Mouse (Mus musculus): ENCODE measurements around the gene Aunip. TPM values are rescaled to one million over a fixed set of nuclear protein-coding genes. Genes with fewer than 3 reads are reported as not detected.

Gene Aunip
- 13.7 and 16.5 TPM in 2 replicates for polyA plus RNA-seq (2015; fragmentation: Nextera tagmentation; extraction: Ambion mirVana)

DNA sequence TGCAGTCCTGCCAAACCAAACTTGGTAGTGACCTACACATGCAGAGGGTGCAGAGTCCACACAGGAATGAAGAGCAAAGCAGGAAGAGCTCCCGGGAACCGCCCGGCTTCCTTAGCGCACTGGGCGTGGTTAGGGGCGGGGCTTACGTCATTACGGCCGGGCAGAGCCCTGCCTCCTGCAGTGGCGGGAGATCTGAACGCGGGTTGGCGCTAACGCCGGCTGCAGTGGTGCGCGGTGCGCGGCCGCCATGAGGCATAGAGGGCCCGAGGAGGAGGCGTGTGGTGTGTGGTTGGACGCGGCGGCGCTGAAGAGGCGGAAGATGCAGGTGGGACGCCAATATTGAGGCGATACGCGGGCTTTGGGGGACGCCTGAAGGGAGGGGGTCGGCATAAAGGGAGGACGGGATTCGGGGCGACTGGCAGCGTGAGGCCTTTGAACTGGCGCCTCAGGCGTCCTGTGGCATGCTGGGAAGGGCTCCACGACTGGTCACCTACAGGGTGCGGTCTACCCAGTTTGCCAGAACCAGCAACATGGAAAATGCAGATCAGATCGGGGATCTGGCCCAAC, at the start of gene Aunip:
Gene Aunip, plus strand, starts transcription at position 155 of the 567 bp plus-strand sequence.
- peak within 1 kb of the TSS; percentile 87 for H3K9ac ChIP-seq (ENCODE audit: low read depth, low read length)
- H3K27me3 ChIP-seq (ENCODE audit: control insufficient read depth, insufficient read depth, low read depth, low read length) = no peaks in the 10 kb centered on the region
- peak; percentile 86 for ATAC-seq (ENCODE audit: low read depth)
- H3K27ac ChIP-seq (ENCODE audit: low read length) = peak within 1 kb of the TSS; percentile 88
- no peaks in the 10 kb centered on the region for H3K9me3 ChIP-seq (replicated peaks; ENCODE audit: control insufficient read depth, low read length)
- WGBS (ENCODE audit: insufficient replicate concordance) = under 1% methylated on average over 42 of the region's 42 CpGs
- H3K4me2 ChIP-seq (ENCODE audit: low read depth, low read length) = peak within 1 kb of the TSS; percentile 98
- peaks cover 63% of the 10 kb centered on the region for H3K4me1 ChIP-seq (ENCODE audit: control insufficient read depth, low read depth, low read length)
- peaks cover 8% of the 10 kb centered on the region; the same call in 1 of the 2 replicates for H3K36me3 ChIP-seq (ENCODE audit: control insufficient read depth, insufficient read depth)
- H3K4me3 ChIP-seq (ENCODE audit: low read depth, low read length) = peak within 1 kb of the TSS; percentile 84

DNA sequence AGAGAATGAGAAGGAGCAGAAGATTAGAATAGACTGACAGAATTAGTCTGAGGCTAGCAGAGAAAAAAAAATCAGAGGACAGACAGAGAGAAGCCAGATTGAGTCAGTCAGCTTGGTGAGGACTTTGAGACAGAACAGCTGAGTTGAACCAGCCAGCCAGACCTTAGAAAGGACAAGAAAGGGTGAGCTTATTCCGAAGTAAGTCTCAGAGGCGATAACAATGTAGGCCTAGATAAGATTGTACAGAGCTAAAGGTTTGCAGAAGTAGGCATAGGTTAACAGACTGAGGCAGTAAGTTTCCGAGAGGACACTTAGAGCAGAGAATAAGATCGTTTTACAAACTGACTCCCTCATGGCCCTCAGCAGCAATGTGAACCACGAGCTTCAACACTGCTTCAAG, 49.5 kb upstream of the Aunip start:
- Histone ChIP-seq H3K4me3 (ENCODE audit: low read depth, low read length) (no peak overlapping the region), H3K36me3 (ENCODE audit: control insufficient read depth, insufficient read depth) (no peaks in the 10 kb centered on the region), H3K27ac (ENCODE audit: low read length) (no peak overlapping the region), H3K27me3 (ENCODE audit: control insufficient read depth, insufficient read depth, low read depth, low read length) (no peaks in the 10 kb centered on the region), H3K9ac (ENCODE audit: low read depth, low read length) (no peak overlapping the region), H3K9me3 (replicated peaks; ENCODE audit: control insufficient read depth, low read length) (no peaks in the 10 kb centered on the region), H3K4me2 (ENCODE audit: low read depth, low read length) (no peak overlapping the region), H3K4me1 (ENCODE audit: control insufficient read depth, low read depth, low read length) (peaks cover 3% of the 10 kb centered on the region)
- WGBS (ENCODE audit: insufficient replicate concordance) = 44% methylated on average over 5 of the region's 5 CpGs
- no peak for ATAC-seq (ENCODE audit: low read depth)

DNA sequence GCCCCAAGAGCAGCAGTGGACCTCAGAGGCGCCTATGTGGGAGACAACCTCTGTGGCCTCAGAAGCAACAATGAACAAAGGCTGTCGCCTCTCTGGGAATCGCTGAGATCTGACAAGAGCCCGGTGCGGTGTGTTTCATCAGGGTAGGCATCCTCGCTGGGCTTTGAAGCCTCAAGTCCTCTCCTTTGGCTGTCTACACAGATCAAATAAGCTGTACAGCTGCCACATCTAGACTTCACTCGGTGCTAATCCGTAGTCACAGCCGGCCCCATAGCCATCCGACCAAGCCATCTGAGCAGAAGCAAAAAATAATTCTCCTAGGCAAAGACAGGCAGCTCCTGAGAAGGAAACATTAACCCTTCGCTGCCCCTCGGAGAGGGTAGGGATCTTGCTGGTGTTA, 45.0 kb upstream of the Aunip start:
- peaks cover 13% of the 10 kb centered on the region for H3K4me1 ChIP-seq (ENCODE audit: control insufficient read depth, low read depth, low read length)
- H3K4me2 ChIP-seq (ENCODE audit: low read depth, low read length) = no peak overlapping the region
- ATAC-seq (ENCODE audit: low read depth) = no peak
- H3K27ac ChIP-seq (ENCODE audit: low read length) = no peak overlapping the region
- 57% methylated on average over 12 of the region's 12 CpGs for WGBS (ENCODE audit: insufficient replicate concordance)
- no peaks in the 10 kb centered on the region for H3K9me3 ChIP-seq (replicated peaks; ENCODE audit: control insufficient read depth, low read length)
- no peaks in the 10 kb centered on the region for H3K27me3 ChIP-seq (ENCODE audit: control insufficient read depth, insufficient read depth, low read depth, low read length)
- no peak overlapping the region for H3K9ac ChIP-seq (ENCODE audit: low read depth, low read length)
- peaks cover 3% of the 10 kb centered on the region for H3K36me3 ChIP-seq (ENCODE audit: control insufficient read depth, insufficient read depth)
- no peak overlapping the region for H3K4me3 ChIP-seq (ENCODE audit: low read depth, low read length)

DNA sequence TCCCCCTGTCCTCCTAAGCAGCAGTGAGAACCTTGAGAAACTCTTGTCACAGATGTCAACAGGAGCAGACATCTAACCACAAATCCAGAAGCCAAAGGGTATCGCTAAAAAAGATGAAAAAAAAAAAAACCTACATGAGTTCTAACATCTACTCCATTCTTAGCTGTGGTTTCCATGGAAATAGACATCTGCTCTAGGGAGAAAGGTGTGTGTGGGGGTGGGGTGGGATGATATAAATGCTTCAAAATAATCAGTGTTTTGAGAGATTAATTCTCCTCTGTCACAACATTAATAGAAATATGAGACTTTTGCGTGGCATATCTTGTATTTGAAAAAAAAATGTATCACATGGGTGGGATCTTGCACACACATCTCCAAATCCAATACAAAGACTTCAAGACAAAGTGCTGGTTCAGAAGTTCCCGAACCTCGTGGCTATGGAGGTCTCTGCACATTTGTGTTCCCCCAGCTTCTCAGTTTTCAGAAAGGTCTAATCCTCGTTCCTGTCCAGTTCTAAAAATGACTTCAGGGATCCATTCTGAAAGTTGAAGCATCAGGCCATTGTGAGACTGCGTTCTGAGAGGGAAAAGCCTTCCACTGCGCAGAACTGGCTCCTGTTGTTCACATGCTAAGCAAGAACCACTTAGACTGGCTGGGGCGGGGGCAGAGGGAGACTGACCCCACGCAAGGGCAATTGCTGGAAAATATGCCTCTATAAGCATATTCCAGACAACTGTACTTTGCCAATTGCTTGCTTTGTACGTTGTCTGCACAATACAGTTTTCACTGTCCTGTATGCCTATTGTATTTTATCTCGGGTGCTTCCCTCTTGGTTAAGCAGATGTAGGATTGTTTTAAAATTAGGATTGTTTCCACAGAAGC, 44.2 kb upstream of the Aunip start:
- Histone ChIP-seq H3K9me3 (replicated peaks; ENCODE audit: control insufficient read depth, low read length) (no peaks in the 10 kb centered on the region), H3K4me2 (ENCODE audit: low read depth, low read length) (no peak overlapping the region), H3K4me1 (ENCODE audit: control insufficient read depth, low read depth, low read length) (peaks cover 14% of the 10 kb centered on the region), H3K36me3 (ENCODE audit: control insufficient read depth, insufficient read depth) (peaks cover 10% of the 10 kb centered on the region), H3K4me3 (ENCODE audit: low read depth, low read length) (no peak overlapping the region), H3K27ac (ENCODE audit: low read length) (no peak overlapping the region), H3K27me3 (ENCODE audit: control insufficient read depth, insufficient read depth, low read depth, low read length) (no peaks in the 10 kb centered on the region), H3K9ac (ENCODE audit: low read depth, low read length) (no peak overlapping the region)
- WGBS (ENCODE audit: insufficient replicate concordance) = 55% methylated on average over 11 of the region's 11 CpGs
- no peak for ATAC-seq (ENCODE audit: low read depth)

DNA sequence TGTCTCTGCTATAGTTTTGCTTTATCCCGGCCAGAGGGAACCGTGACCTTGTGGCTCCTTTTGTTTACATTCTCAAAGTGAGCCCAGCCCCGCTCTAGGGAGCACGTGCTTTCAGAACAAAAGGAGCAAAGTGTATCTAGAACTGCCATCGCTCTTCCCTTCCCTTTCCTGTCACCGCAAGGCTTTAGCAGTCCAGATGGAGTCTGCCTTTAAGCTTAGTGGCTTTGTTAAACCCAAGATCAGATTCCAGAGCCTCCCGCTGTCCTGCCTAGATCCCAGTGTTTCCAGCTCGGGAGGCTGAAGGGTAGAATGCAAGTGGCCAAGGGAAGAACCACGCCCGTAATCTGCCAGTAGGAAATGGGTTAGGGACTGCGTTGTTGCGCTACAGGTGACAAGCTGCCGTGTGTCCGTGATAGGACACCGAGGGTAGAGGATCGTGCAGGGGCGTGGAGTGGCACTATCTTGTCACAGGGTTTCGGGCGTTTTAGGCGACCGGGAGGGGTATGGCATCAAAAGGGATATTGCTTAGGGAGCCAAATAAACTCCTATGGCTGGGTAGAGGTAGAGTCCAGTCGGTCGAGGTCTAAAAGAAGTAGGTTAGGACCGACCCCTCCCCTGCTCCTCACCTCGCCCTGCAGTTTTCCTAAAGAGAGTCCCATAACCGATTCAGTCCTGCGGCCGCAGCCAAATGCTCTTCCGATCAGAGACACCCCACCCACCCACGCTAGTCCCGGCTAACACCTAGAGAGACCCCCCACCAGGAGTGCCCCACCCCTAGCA, 43.2 kb upstream of the Aunip start:
- H3K4me2 ChIP-seq (ENCODE audit: low read depth, low read length) = peak overlapping the region; percentile 98
- no peaks in the 10 kb centered on the region for H3K27me3 ChIP-seq (ENCODE audit: control insufficient read depth, insufficient read depth, low read depth, low read length)
- peaks cover 14% of the 10 kb centered on the region for H3K4me1 ChIP-seq (ENCODE audit: control insufficient read depth, low read depth, low read length)
- H3K4me3 ChIP-seq (ENCODE audit: low read depth, low read length) = peak overlapping the region; percentile 99
- ATAC-seq (ENCODE audit: low read depth) = peak; percentile 30
- under 1% methylated on average over 31 of the region's 31 CpGs for WGBS (ENCODE audit: insufficient replicate concordance)
- H3K9me3 ChIP-seq (replicated peaks; ENCODE audit: control insufficient read depth, low read length) = no peaks in the 10 kb centered on the region
- H3K27ac ChIP-seq (ENCODE audit: low read length) = no peak overlapping the region; the same call in none of the 2 replicates
- H3K9ac ChIP-seq (ENCODE audit: low read depth, low read length) = peak overlapping the region; percentile 95
- peaks cover 19% of the 10 kb centered on the region for H3K36me3 ChIP-seq (ENCODE audit: control insufficient read depth, insufficient read depth)

DNA sequence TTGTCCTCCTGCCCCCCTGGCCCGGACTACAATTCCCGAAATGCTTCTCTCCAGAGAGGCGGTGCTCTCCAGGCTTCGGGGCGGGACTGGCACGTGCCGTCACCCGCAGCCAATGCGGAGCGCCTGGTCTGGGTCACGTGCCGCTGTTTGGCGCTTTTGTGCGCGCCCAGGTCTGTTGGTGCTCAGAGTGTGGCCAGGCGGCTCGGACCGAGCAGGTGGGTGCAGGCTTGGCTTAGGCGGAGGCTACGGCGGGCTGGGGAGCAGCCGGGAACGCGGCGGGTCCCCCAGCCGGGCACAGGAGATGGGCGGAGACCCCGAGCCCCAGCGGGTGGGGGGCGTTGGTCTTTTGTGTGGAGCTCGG, 42.6 kb upstream of the Aunip start, which contains the start of gene Stmn1:
Gene Stmn1, plus strand, starts transcription at position 106 of the 361 bp plus-strand sequence.
- Histone ChIP-seq H3K27ac (ENCODE audit: low read length) (peak within 1 kb of the TSS; percentile 92), H3K27me3 (ENCODE audit: control insufficient read depth, insufficient read depth, low read depth, low read length) (no peaks in the 10 kb centered on the region), H3K9me3 (replicated peaks; ENCODE audit: control insufficient read depth, low read length) (no peaks in the 10 kb centered on the region), H3K36me3 (ENCODE audit: control insufficient read depth, insufficient read depth) (peaks cover 24% of the 10 kb centered on the region), H3K4me1 (ENCODE audit: control insufficient read depth, low read depth, low read length) (peaks cover 14% of the 10 kb centered on the region), H3K9ac (ENCODE audit: low read depth, low read length) (peak within 1 kb of the TSS; percentile 95), H3K4me3 (ENCODE audit: low read depth, low read length) (peak within 1 kb of the TSS; percentile 99), H3K4me2 (ENCODE audit: low read depth, low read length) (peak within 1 kb of the TSS; percentile 98)
- peak; percentile 93 for ATAC-seq (ENCODE audit: low read depth)
- 0% methylated on average over 30 of the region's 31 CpGs for WGBS (ENCODE audit: insufficient replicate concordance)

DNA sequence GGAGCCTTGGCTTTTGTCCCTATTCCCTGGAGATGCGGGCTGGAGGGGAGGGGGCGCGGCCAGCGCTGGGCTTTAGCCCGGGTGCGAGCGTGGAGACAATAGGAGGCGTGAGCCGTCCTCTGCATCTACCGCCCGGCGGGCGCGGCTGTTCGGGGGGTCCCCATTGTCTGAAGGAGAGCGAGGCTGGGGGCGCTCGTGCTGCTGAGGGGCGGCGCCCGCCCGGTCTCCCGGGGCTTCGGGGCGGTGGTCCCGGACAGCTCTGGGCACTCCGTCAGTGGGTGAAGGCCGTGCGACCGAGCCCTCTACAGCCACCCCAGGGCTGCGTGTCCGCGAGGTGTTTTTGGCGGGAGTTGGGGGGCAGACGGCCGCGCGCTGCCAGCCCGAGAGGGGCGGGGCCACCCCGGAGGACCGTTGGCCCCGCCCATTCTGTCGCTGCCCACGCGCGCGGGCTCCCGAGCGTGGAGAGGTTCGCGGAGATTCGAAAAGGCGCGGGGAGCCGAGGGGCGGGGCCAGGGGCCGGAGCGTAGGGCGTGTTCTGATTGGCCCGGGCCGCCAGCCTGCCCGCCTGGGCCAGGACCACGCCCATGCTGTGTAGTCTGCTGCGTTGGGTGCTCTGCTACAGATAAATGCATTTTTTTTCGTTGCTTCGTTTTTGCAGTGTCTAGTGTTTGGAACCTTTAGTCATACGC, 42.1 kb upstream of the Aunip start:
- peak; percentile 84 for ATAC-seq (ENCODE audit: low read depth)
- H3K27ac ChIP-seq (ENCODE audit: low read length) = peak overlapping the region; percentile 92
- peaks cover 14% of the 10 kb centered on the region for H3K4me1 ChIP-seq (ENCODE audit: control insufficient read depth, low read depth, low read length)
- peak overlapping the region; percentile 99 for H3K4me3 ChIP-seq (ENCODE audit: low read depth, low read length)
- WGBS (ENCODE audit: insufficient replicate concordance) = 0% methylated on average over 65 of the region's 68 CpGs
- H3K36me3 ChIP-seq (ENCODE audit: control insufficient read depth, insufficient read depth) = peaks cover 26% of the 10 kb centered on the region
- peak overlapping the region; percentile 98 for H3K4me2 ChIP-seq (ENCODE audit: low read depth, low read length)
- peak overlapping the region; percentile 95 for H3K9ac ChIP-seq (ENCODE audit: low read depth, low read length)
- no peaks in the 10 kb centered on the region for H3K27me3 ChIP-seq (ENCODE audit: control insufficient read depth, insufficient read depth, low read depth, low read length)
- no peaks in the 10 kb centered on the region for H3K9me3 ChIP-seq (replicated peaks; ENCODE audit: control insufficient read depth, low read length)

DNA sequence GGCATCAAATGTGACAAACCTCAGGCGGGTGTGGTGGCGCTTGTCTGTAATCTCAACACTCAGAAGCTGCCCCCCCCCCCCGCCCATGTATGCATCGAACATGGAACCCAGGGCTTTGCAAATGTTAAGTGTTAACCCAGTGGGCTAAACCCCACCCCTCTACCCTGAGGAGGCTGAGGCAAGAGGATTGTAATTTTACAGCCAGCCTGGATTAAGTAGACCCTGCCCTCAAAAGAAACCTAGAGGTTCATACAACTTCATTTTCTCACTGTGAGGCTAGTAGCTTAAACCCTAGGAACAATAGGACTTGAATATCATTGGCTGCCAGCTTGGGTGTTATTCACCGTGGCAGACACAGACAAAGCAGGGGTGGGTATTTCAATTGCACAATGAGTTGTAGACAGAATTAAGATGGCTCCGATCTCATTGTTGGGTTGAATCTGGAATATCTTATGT, 41.4 kb upstream of the Aunip start:
- H3K27me3 ChIP-seq (ENCODE audit: control insufficient read depth, insufficient read depth, low read depth, low read length) = no peaks in the 10 kb centered on the region
- peaks cover 14% of the 10 kb centered on the region for H3K4me1 ChIP-seq (ENCODE audit: control insufficient read depth, low read depth, low read length)
- peak; percentile 11; the same call in 1 of the 2 replicates for ATAC-seq (ENCODE audit: low read depth)
- H3K4me3 ChIP-seq (ENCODE audit: low read depth, low read length) = peak overlapping the region; percentile 99
- WGBS (ENCODE audit: insufficient replicate concordance) = 16% methylated on average over 6 of the region's 6 CpGs
- peak overlapping the region; percentile 98 for H3K4me2 ChIP-seq (ENCODE audit: low read depth, low read length)
- H3K9ac ChIP-seq (ENCODE audit: low read depth, low read length) = peak overlapping the region; percentile 47
- H3K36me3 ChIP-seq (ENCODE audit: control insufficient read depth, insufficient read depth) = peaks cover 32% of the 10 kb centered on the region
- H3K27ac ChIP-seq (ENCODE audit: low read length) = peak overlapping the region; percentile 46
- no peaks in the 10 kb centered on the region for H3K9me3 ChIP-seq (replicated peaks; ENCODE audit: control insufficient read depth, low read length)
